Mouse (Mus musculus): ENCODE measurements around the gene Smarcb1. TPM values are rescaled to one million over a fixed set of nuclear protein-coding genes. Genes with fewer than 3 reads are reported as not detected.

Smarcb1 gene
- polyA plus RNA-seq, 1 experiment from 2014 or later = 325 TPM

- peak overlapping the region; percentile 85 for H3K4me2 ChIP-seq (ENCODE audit: low read length)
- peak; percentile 56 for ATAC-seq
- WGBS = 4% methylated on average over 22 of the region's 22 CpGs
- H3K9ac ChIP-seq (replicated peaks; ENCODE audit: low read depth, low read length) = peak overlapping the region; percentile 89
- H3K4me1 ChIP-seq (replicated peaks; ENCODE audit: control insufficient read depth, insufficient read depth, low read length) = peaks cover 36% of the 10 kb centered on the region
- peak overlapping the region; percentile 79 for H3K4me3 ChIP-seq (replicated peaks; ENCODE audit: low read length)
- no peaks in the 10 kb centered on the region for H3K9me3 ChIP-seq (ENCODE audit: control insufficient read depth, low read length)
- peak overlapping the region; percentile 96 for H3K27ac ChIP-seq (ENCODE audit: low read length)
- H3K27me3 ChIP-seq (replicated peaks; ENCODE audit: control insufficient read depth, insufficient read depth, low read length) = no peaks in the 10 kb centered on the region
- H3K36me3 ChIP-seq (ENCODE audit: control insufficient read depth, insufficient read depth) = 0 out of 2 replicates have a peak, but pooled peaks cover 2% of the 10 kb centered on the region
These were observed 526 bp upstream of the Smarcb1 start for GRCm38 (mm10) chr10:75921726-75922560.

DNA sequence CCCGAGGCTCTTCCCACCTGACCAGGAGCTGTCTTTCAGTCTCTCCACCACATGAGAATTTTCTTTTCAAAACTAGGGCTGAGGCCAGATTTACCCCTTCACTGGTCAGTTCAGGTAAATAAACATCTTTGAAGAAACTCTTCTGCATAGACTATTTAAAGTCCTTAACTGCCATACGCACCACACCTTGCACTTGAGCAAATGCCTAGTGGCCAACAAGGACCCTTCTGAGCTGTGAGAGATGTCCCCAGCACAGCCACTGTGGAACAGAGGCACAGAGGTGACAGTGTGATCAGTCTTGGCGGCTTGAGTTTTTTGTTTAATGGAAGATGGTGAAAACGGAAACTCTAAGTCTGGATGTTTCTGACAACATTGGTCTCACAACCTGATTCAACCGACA is 2.4 kb downstream of the Smarcb1 start:
- ATAC-seq = no peak
- H3K9me3 ChIP-seq (ENCODE audit: control insufficient read depth, low read length) = no peaks in the 10 kb centered on the region
- no peak overlapping the region for H3K4me3 ChIP-seq (replicated peaks; ENCODE audit: low read length)
- peaks cover 2% of the 10 kb centered on the region; the same call in 1 of the 2 replicates for H3K36me3 ChIP-seq (ENCODE audit: control insufficient read depth, insufficient read depth)
- H3K4me2 ChIP-seq (ENCODE audit: low read length) = no peak overlapping the region
- H3K9ac ChIP-seq (replicated peaks; ENCODE audit: low read depth, low read length) = no peak overlapping the region
- no peaks in the 10 kb centered on the region for H3K27me3 ChIP-seq (replicated peaks; ENCODE audit: control insufficient read depth, insufficient read depth, low read length)
- H3K4me1 ChIP-seq (replicated peaks; ENCODE audit: control insufficient read depth, insufficient read depth, low read length) = peaks cover 36% of the 10 kb centered on the region
- H3K27ac ChIP-seq (ENCODE audit: low read length) = no peak overlapping the region
- WGBS = 81% methylated on average over 5 of the region's 5 CpGs

GRCm38 (mm10) chr10:75916840-75917239 is 4.6 kb downstream of the Smarcb1 start:
- H3K27ac ChIP-seq (ENCODE audit: low read length) = no peak overlapping the region
- ATAC-seq = no peak
- no peak overlapping the region for H3K9ac ChIP-seq (replicated peaks; ENCODE audit: low read depth, low read length)
- H3K4me3 ChIP-seq (replicated peaks; ENCODE audit: low read length) = no peak overlapping the region
- no peaks in the 10 kb centered on the region for H3K9me3 ChIP-seq (ENCODE audit: control insufficient read depth, low read length)
- peaks cover 25% of the 10 kb centered on the region for H3K4me1 ChIP-seq (replicated peaks; ENCODE audit: control insufficient read depth, insufficient read depth, low read length)
- WGBS = 85% methylated on average over 8 of the region's 8 CpGs
- no peak overlapping the region for H3K4me2 ChIP-seq (ENCODE audit: low read length)
- H3K36me3 ChIP-seq (ENCODE audit: control insufficient read depth, insufficient read depth) = peaks cover 2% of the 10 kb centered on the region
- no peaks in the 10 kb centered on the region for H3K27me3 ChIP-seq (replicated peaks; ENCODE audit: control insufficient read depth, insufficient read depth, low read length)

GRCm38 (mm10) chr10:75915557-75915956 is 5.9 kb downstream of the Smarcb1 start:
- H3K9me3 ChIP-seq (ENCODE audit: control insufficient read depth, low read length) = no peaks in the 10 kb centered on the region
- H3K27me3 ChIP-seq (replicated peaks; ENCODE audit: control insufficient read depth, insufficient read depth, low read length) = no peaks in the 10 kb centered on the region
- peaks cover 10% of the 10 kb centered on the region for H3K36me3 ChIP-seq (ENCODE audit: control insufficient read depth, insufficient read depth)
- no peak overlapping the region for H3K9ac ChIP-seq (replicated peaks; ENCODE audit: low read depth, low read length)
- H3K27ac ChIP-seq (ENCODE audit: low read length) = no peak overlapping the region
- no peak overlapping the region for H3K4me3 ChIP-seq (replicated peaks; ENCODE audit: low read length)
- no peak for ATAC-seq
- peaks cover 24% of the 10 kb centered on the region for H3K4me1 ChIP-seq (replicated peaks; ENCODE audit: control insufficient read depth, insufficient read depth, low read length)
- WGBS = 88% methylated on average over 7 of the region's 7 CpGs
- H3K4me2 ChIP-seq (ENCODE audit: low read length) = no peak overlapping the region

DNA sequence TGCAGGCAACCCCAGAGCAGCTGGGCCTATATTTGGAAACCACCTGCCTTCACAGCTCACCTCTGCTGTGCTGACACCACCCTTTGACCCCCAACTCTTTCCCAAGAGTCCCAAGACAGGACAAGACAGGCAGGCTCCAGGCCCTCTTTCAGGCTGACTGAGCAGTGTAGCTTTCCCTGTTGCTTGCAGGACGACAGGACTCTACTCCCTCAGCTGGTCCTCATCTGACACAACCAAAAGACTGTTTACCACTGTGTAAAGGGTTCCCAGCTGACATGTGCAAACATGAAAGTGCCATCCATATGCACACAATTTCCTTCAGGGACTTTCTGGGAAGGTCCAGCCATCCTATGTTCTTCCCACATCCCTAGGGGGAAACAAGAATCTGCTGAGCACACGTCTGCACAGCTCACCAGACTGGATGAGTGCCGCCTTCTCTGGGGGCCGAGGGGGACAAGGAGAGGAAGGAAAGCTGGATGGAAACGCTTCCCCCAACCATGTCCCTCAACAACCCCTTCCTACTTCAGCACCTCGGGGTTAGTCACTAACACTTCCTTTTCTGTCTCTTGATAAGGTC is 8.3 kb downstream of the Smarcb1 start:
- WGBS = 85% methylated on average over 6 of the region's 6 CpGs
- Histone ChIP-seq H3K27me3 (replicated peaks; ENCODE audit: control insufficient read depth, insufficient read depth, low read length) (no peaks in the 10 kb centered on the region), H3K36me3 (ENCODE audit: control insufficient read depth, insufficient read depth) (peaks cover 26% of the 10 kb centered on the region), H3K27ac (ENCODE audit: low read length) (no peak overlapping the region), H3K9ac (replicated peaks; ENCODE audit: low read depth, low read length) (no peak overlapping the region), H3K9me3 (ENCODE audit: control insufficient read depth, low read length) (no peaks in the 10 kb centered on the region), H3K4me3 (replicated peaks; ENCODE audit: low read length) (no peak overlapping the region), H3K4me2 (ENCODE audit: low read length) (no peak overlapping the region), H3K4me1 (replicated peaks; ENCODE audit: control insufficient read depth, insufficient read depth, low read length) (peaks cover 3% of the 10 kb centered on the region; the same call in 1 of the 2 replicates)
- no peak for ATAC-seq

GRCm38 (mm10) chr10:75910698-75911097 is 10.7 kb downstream of the Smarcb1 start:
- Histone ChIP-seq H3K9ac (replicated peaks; ENCODE audit: low read depth, low read length) (no peak overlapping the region), H3K4me3 (replicated peaks; ENCODE audit: low read length) (no peak overlapping the region), H3K27ac (ENCODE audit: low read length) (no peak overlapping the region), H3K36me3 (ENCODE audit: control insufficient read depth, insufficient read depth) (peaks cover 39% of the 10 kb centered on the region), H3K27me3 (replicated peaks; ENCODE audit: control insufficient read depth, insufficient read depth, low read length) (no peaks in the 10 kb centered on the region), H3K4me1 (replicated peaks; ENCODE audit: control insufficient read depth, insufficient read depth, low read length) (no peaks in the 10 kb centered on the region), H3K9me3 (ENCODE audit: control insufficient read depth, low read length) (no peaks in the 10 kb centered on the region), H3K4me2 (ENCODE audit: low read length) (no peak overlapping the region)
- WGBS = 81% methylated on average over 2 of the region's 2 CpGs
- ATAC-seq = no peak

DNA sequence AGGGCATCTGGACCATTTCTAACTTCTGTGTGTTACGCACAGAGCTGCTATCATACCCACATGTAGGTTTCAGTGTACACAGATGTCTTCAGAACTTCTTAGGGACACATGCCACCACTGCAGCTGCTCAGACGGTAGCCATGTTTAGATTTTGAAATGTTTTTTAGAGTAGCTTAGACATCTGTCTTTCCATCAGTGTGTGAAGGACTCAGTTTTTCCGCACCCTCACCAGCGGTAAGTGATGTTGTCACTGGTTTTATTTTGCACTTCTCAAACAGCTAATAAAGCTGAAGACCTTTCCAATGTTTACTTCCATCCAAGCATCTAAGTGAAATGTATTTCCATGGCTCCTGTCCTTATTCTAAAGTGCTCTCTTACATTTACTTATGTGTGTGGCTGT is 14.5 kb downstream of the Smarcb1 start:
- peaks cover 61% of the 10 kb centered on the region for H3K36me3 ChIP-seq (ENCODE audit: control insufficient read depth, insufficient read depth)
- H3K4me3 ChIP-seq (replicated peaks; ENCODE audit: low read length) = no peak overlapping the region
- no peaks in the 10 kb centered on the region for H3K4me1 ChIP-seq (replicated peaks; ENCODE audit: control insufficient read depth, insufficient read depth, low read length)
- H3K9ac ChIP-seq (replicated peaks; ENCODE audit: low read depth, low read length) = no peak overlapping the region
- H3K9me3 ChIP-seq (ENCODE audit: control insufficient read depth, low read length) = no peaks in the 10 kb centered on the region
- no peak overlapping the region for H3K4me2 ChIP-seq (ENCODE audit: low read length)
- no peak overlapping the region for H3K27ac ChIP-seq (ENCODE audit: low read length)
- WGBS = 96% methylated on average over 4 of the region's 4 CpGs
- ATAC-seq = no peak
- H3K27me3 ChIP-seq (replicated peaks; ENCODE audit: control insufficient read depth, insufficient read depth, low read length) = no peaks in the 10 kb centered on the region

- H3K27me3 ChIP-seq (replicated peaks; ENCODE audit: control insufficient read depth, insufficient read depth, low read length) = no peaks in the 10 kb centered on the region
- 92% methylated on average over 5 of the region's 5 CpGs for WGBS
- H3K4me2 ChIP-seq (ENCODE audit: low read length) = no peak overlapping the region
- no peak overlapping the region for H3K4me3 ChIP-seq (replicated peaks; ENCODE audit: low read length)
- peaks cover 47% of the 10 kb centered on the region for H3K36me3 ChIP-seq (ENCODE audit: control insufficient read depth, insufficient read depth)
- H3K9me3 ChIP-seq (ENCODE audit: control insufficient read depth, low read length) = no peaks in the 10 kb centered on the region
- H3K9ac ChIP-seq (replicated peaks; ENCODE audit: low read depth, low read length) = no peak overlapping the region
- ATAC-seq = no peak
- H3K27ac ChIP-seq (ENCODE audit: low read length) = no peak overlapping the region
- no peaks in the 10 kb centered on the region for H3K4me1 ChIP-seq (replicated peaks; ENCODE audit: control insufficient read depth, insufficient read depth, low read length)
These were observed 17.0 kb downstream of the Smarcb1 start for GRCm38 (mm10) chr10:75904391-75904790.

- H3K36me3 ChIP-seq (ENCODE audit: control insufficient read depth, insufficient read depth) = peaks cover 42% of the 10 kb centered on the region
These were observed 22.6 kb downstream of the Smarcb1 start for GRCm38 (mm10) chr10:75898846-75899245.

More at GRCm38 (mm10) chr10:75898846-75899245, 22.6 kb downstream of the Smarcb1 start:
- no peak for ATAC-seq
- WGBS = 64% methylated on average over 3 of the region's 3 CpGs
- H3K27ac ChIP-seq (ENCODE audit: low read length) = no peak overlapping the region
- no peak overlapping the region for H3K4me3 ChIP-seq (replicated peaks; ENCODE audit: low read length)
- no peaks in the 10 kb centered on the region; the same call in 1 of the 2 replicates for H3K4me1 ChIP-seq (replicated peaks; ENCODE audit: control insufficient read depth, insufficient read depth, low read length)
- H3K9me3 ChIP-seq (ENCODE audit: control insufficient read depth, low read length) = no peaks in the 10 kb centered on the region
- no peak overlapping the region for H3K4me2 ChIP-seq (ENCODE audit: low read length)
- no peak overlapping the region for H3K9ac ChIP-seq (replicated peaks; ENCODE audit: low read depth, low read length)
- no peaks in the 10 kb centered on the region for H3K27me3 ChIP-seq (replicated peaks; ENCODE audit: control insufficient read depth, insufficient read depth, low read length)

Measured in forebrain, embryonic 16.5 days (tissue).